ENCODE assay signal across 11 mouse cellular contexts in genomic region chr1:62723891-62724290, GRCm38 (mm10). TPM values are rescaled to one million over a fixed set of nuclear protein-coding genes. Genes with fewer than 3 reads are reported as not detected.
DNase-seq lines count a peak whose midpoint lies in the region; ATAC-seq and TF ChIP-seq lines count a peak whose summit lies in the region.
"Had no signal": no experiment of that assay in that cellular context is flagged by ENCODE, and none has a peak within 500 bp of the region (broad histone marks: within the 10 kb centered on the region; RNA-seq: fewer than 3 reads in every experiment).

No protein-coding gene starts in this region.

- peaks cover 77% of the 10 kb centered on the region for H3K79me2 ChIP-seq in macrophage (ENCODE audit: inconsistent target)

- peaks cover 14 to 25% of the 10 kb centered on the region in 2 experiments for H3K4me1 ChIP-seq in heart, embryonic 14.5 days (ENCODE audit: control insufficient read depth in 2 of 2, insufficient read depth in 2 of 2, low read length in 2 of 2)
- peaks cover 35% of the 10 kb centered on the region for H3K4me1 ChIP-seq in heart, embryonic 12.5 days (replicated peaks)
- H3K4me1 ChIP-seq in liver, postnatal 0 days (ENCODE audit: insufficient read depth) = peaks cover 19% of the 10 kb centered on the region
- peaks cover 13% of the 10 kb centered on the region; the same call in 1 of the 2 replicates for H3K4me1 ChIP-seq in liver, embryonic 12.5 days
- H3K4me1 ChIP-seq in embryonic facial prominence, embryonic 13.5 days = peaks cover 56% of the 10 kb centered on the region
- H3K4me1 ChIP-seq in hindbrain, embryonic 12.5 days = peaks cover 15% of the 10 kb centered on the region

- TF ChIP-seq CTCF in liver, postnatal 0 days (IDR thresholded peaks at IDR 0.05; ENCODE audit: low read depth) = no peak

- H3K4me3 ChIP-seq in heart, embryonic 14.5 days (ENCODE audit: control insufficient read depth in 1 of 2, insufficient read depth in 1 of 2, low read depth in 1 of 2, low read length in 2 of 2) = no peak overlapping the region
- H3K4me3 ChIP-seq in heart, embryonic 12.5 days = no peak overlapping the region
- H3K4me3 ChIP-seq in liver, postnatal 0 days (ENCODE audit: low read depth, low read length) = no peak overlapping the region
- no peak overlapping the region for H3K4me3 ChIP-seq in liver, embryonic 12.5 days
- H3K4me3 ChIP-seq in embryonic facial prominence, embryonic 13.5 days = no peak overlapping the region
- no peak overlapping the region for H3K4me3 ChIP-seq in macrophage (ENCODE audit: inconsistent target)
- H3K4me3 ChIP-seq in hindbrain, embryonic 12.5 days = no peak overlapping the region
- H3K4me3 ChIP-seq: hindbrain, embryonic 15.5 days had no signal

- no peak for TF ChIP-seq EP300 in liver, postnatal 0 days (IDR thresholded peaks at IDR 0.05; ENCODE audit: low read depth)

- ATAC-seq in heart, embryonic 14.5 days (ENCODE audit: insufficient number of reproducible peaks, insufficient read depth, low FRiP score, low read depth) = no peak
- ATAC-seq in heart, embryonic 12.5 days (ENCODE audit: insufficient number of reproducible peaks, low FRiP score) = no peak
- ATAC-seq in liver, postnatal 0 days = no peak
- no peak for ATAC-seq in liver, embryonic 12.5 days
- no peak for ATAC-seq in embryonic facial prominence, embryonic 13.5 days (ENCODE audit: insufficient number of reproducible peaks, insufficient read depth, low FRiP score, low TSS enrichment, low read depth)
- ATAC-seq in hindbrain, embryonic 12.5 days (ENCODE audit: low FRiP score) = no peak

- 78% methylated on average over 5 of the region's 5 CpGs for WGBS in heart, embryonic 14.5 days
- WGBS in heart, embryonic 12.5 days = 76% methylated on average over 5 of the region's 5 CpGs
- WGBS in liver, postnatal 0 days (ENCODE audit: insufficient replicate concordance) = 71% methylated on average over 5 of the region's 5 CpGs
- WGBS in liver, embryonic 12.5 days (ENCODE audit: insufficient replicate concordance) = 68% methylated on average over 5 of the region's 5 CpGs
- WGBS in embryonic facial prominence, embryonic 13.5 days = 80% methylated on average over 5 of the region's 5 CpGs
- WGBS in macrophage (ENCODE audit: missing documents) = 88% methylated on average over 5 of the region's 5 CpGs
- WGBS in hindbrain, embryonic 12.5 days = 80% methylated on average over 5 of the region's 5 CpGs

- H3K36me3 ChIP-seq in heart, embryonic 14.5 days (ENCODE audit: control insufficient read depth, insufficient read depth, low read length) = no peaks in the 10 kb centered on the region
- H3K36me3 ChIP-seq in heart, embryonic 12.5 days = no peaks in the 10 kb centered on the region; the same call in 1 of the 2 replicates
- no peaks in the 10 kb centered on the region for H3K36me3 ChIP-seq in liver, postnatal 0 days (replicated peaks; ENCODE audit: insufficient read depth, low read length)
- no peaks in the 10 kb centered on the region for H3K36me3 ChIP-seq in liver, embryonic 12.5 days
- peaks cover 52% of the 10 kb centered on the region for H3K36me3 ChIP-seq in embryonic facial prominence, embryonic 13.5 days
- peaks cover 15% of the 10 kb centered on the region; the same call in 1 of the 2 replicates for H3K36me3 ChIP-seq in macrophage (ENCODE audit: inconsistent target)
- peaks cover 11% of the 10 kb centered on the region; the same call in 1 of the 2 replicates for H3K36me3 ChIP-seq in hindbrain, embryonic 12.5 days
- H3K36me3 ChIP-seq: hindbrain, embryonic 15.5 days had no signal

- no peak overlapping the region for H3K4me2 ChIP-seq in heart, embryonic 14.5 days (ENCODE audit: low read length)
- H3K4me2 ChIP-seq in heart, embryonic 12.5 days = no peak overlapping the region
- H3K4me2 ChIP-seq in liver, postnatal 0 days (ENCODE audit: low read depth, low read length) = no peak overlapping the region
- H3K4me2 ChIP-seq in liver, embryonic 12.5 days = no peak overlapping the region
- H3K4me2 ChIP-seq in embryonic facial prominence, embryonic 13.5 days = no peak overlapping the region
- H3K4me2 ChIP-seq in hindbrain, embryonic 12.5 days (replicated peaks) = no peak overlapping the region
- H3K4me2 ChIP-seq: hindbrain, embryonic 15.5 days had no signal

- H3K27me3 ChIP-seq in heart, embryonic 14.5 days (ENCODE audit: control insufficient read depth, insufficient read depth, low read length) = no peaks in the 10 kb centered on the region
- no peaks in the 10 kb centered on the region for H3K27me3 ChIP-seq in heart, embryonic 12.5 days (replicated peaks)
- no peaks in the 10 kb centered on the region for H3K27me3 ChIP-seq in liver, postnatal 0 days (ENCODE audit: insufficient read depth, low read length)
- H3K27me3 ChIP-seq in liver, embryonic 12.5 days (replicated peaks) = no peaks in the 10 kb centered on the region
- H3K27me3 ChIP-seq in embryonic facial prominence, embryonic 13.5 days = no peaks in the 10 kb centered on the region; the same call in none of the 2 replicates
- no peaks in the 10 kb centered on the region for H3K27me3 ChIP-seq in hindbrain, embryonic 12.5 days
- H3K27me3 ChIP-seq: hindbrain, embryonic 15.5 days had no signal

- H3K9ac ChIP-seq in heart, embryonic 14.5 days (ENCODE audit: low read length) = no peak overlapping the region
- no peak overlapping the region for H3K9ac ChIP-seq in heart, embryonic 12.5 days
- H3K9ac ChIP-seq in liver, postnatal 0 days (replicated peaks) = no peak overlapping the region
- no peak overlapping the region for H3K9ac ChIP-seq in liver, embryonic 12.5 days
- H3K9ac ChIP-seq in embryonic facial prominence, embryonic 13.5 days = no peak overlapping the region
- H3K9ac ChIP-seq in hindbrain, embryonic 12.5 days = no peak overlapping the region
- H3K9ac ChIP-seq: hindbrain, embryonic 15.5 days had no signal

- peak overlapping the region; percentile 36 to 59; a peak in 3 of 4 replicates for H3K27ac ChIP-seq in heart, embryonic 14.5 days (replicated peaks in 1 of 2; ENCODE audit: control insufficient read depth in 1 of 2, insufficient read depth in 1 of 2, low read depth in 2 of 2, low read length in 2 of 2)
- no peak overlapping the region for H3K27ac ChIP-seq in heart, embryonic 12.5 days (ENCODE audit: poor library complexity, severe bottlenecking)
- peak overlapping the region; percentile 52; the same call in 1 of the 2 replicates for H3K27ac ChIP-seq in liver, postnatal 0 days (ENCODE audit: low read depth)
- H3K27ac ChIP-seq in liver, embryonic 12.5 days = no peak overlapping the region
- H3K27ac ChIP-seq in embryonic facial prominence, embryonic 13.5 days = peak overlapping the region; percentile 45
- peak overlapping the region; percentile 99 for H3K27ac ChIP-seq in macrophage
- H3K27ac ChIP-seq in hindbrain, embryonic 12.5 days = no peak overlapping the region
- H3K27ac ChIP-seq: hindbrain, embryonic 15.5 days had no signal

- no peak for DNase-seq in liver, postnatal 0 days
- DNase-seq in layer of hippocampus, adult 11-12 months (ENCODE audit: low spot score) = no peak
- DNase-seq: gastrocnemius, postnatal 10 days; right cerebral cortex, postnatal 4 days had no signal

- H3K9me3 ChIP-seq in heart, embryonic 14.5 days (ENCODE audit: control insufficient read depth, low read length) = no peaks in the 10 kb centered on the region
- H3K9me3 ChIP-seq in heart, embryonic 12.5 days (replicated peaks) = no peaks in the 10 kb centered on the region
- no peaks in the 10 kb centered on the region for H3K9me3 ChIP-seq in liver, postnatal 0 days (ENCODE audit: low read length)
- no peaks in the 10 kb centered on the region for H3K9me3 ChIP-seq in liver, embryonic 12.5 days (replicated peaks)
- no peaks in the 10 kb centered on the region for H3K9me3 ChIP-seq in embryonic facial prominence, embryonic 13.5 days
- no peaks in the 10 kb centered on the region for H3K9me3 ChIP-seq in hindbrain, embryonic 12.5 days (replicated peaks)
- H3K9me3 ChIP-seq: hindbrain, embryonic 15.5 days had no signal

RNA-seq across cellular contexts. Expression of gene Nrp2, which starts 20.8 kb away (rescaled TPM):
- polyA plus RNA-seq in heart, embryonic 14.5 days (2014; fragmentation: Nextera tagmentation; extraction: Ambion mirVana) = 6.1 and 7.5 TPM in 2 replicates
- polyA plus RNA-seq in heart, embryonic 12.5 days (2016; fragmentation: Nextera tagmentation; extraction: Ambion mirVana) = 6.0 and 6.2 TPM in 2 replicates
- polyA plus RNA-seq in liver, postnatal 0 days (2015; fragmentation: Nextera tagmentation; extraction: Ambion mirVana) = 0.86 and 0.96 TPM in 2 replicates
- 2.0 and 2.5 TPM in 2 replicates for polyA plus RNA-seq in liver, embryonic 12.5 days (2016; fragmentation: Nextera tagmentation; extraction: Ambion mirVana)
- polyA plus RNA-seq in embryonic facial prominence, embryonic 13.5 days (2015; fragmentation: Nextera tagmentation; extraction: Ambion mirVana) = 48.3 and 51.3 TPM in 2 replicates
- 1,000 to 10,000 TPM in 6 of 26 experiments, 100 to 1,000 TPM in 20; 275 to 1,404 (median 593) TPM for total RNA-seq in macrophage (2018; cell fraction: chromatin; rRNA removed)
- total RNA-seq in macrophage (2018; cell fraction: cytosol; rRNA removed) = 100 to 1,000 TPM; 170 to 422 (median 277) TPM
- total RNA-seq in macrophage (2018; cell fraction: nucleus; rRNA removed) = 1,000 to 10,000 TPM in 1 of 26 experiments, 100 to 1,000 TPM in 25; 397 to 1,005 (median 731) TPM
- polyA plus RNA-seq in macrophage (2018) = 145 to 272 TPM (median 160 TPM) in 3 replicates
- 43.8 and 45.9 TPM in 2 replicates for polyA plus RNA-seq in hindbrain, embryonic 12.5 days (2016; fragmentation: Nextera tagmentation; extraction: Ambion mirVana)

Comparison
In these comparisons a context has a peak if more than half of its experiments do, and no peak if none do; other contexts are left out.
1. H3K27ac ChIP-seq: peak in heart, embryonic 14.5 days (2 of 2), liver, postnatal 0 days (single experiment), embryonic facial prominence, embryonic 13.5 days (single experiment) and macrophage (single experiment); none in heart, embryonic 12.5 days (single experiment), liver, embryonic 12.5 days (single experiment) and hindbrain, embryonic 12.5 days (single experiment).